Comparison of ENCODE assay signal across 10 mouse cellular contexts in genomic region chr17:79981758-79982481, GRCm38 (mm10).
DNase-seq lines count a peak whose midpoint lies in the region; ATAC-seq and TF ChIP-seq lines count a peak whose summit lies in the region.
"Had no signal": no experiment of that assay in that cellular context is flagged by ENCODE, and none has a peak within 500 bp of the region (broad histone marks: within the 10 kb centered on the region; RNA-seq: fewer than 3 reads in every experiment).

No protein-coding gene starts in this region.

- no peak overlapping the region for H3K9ac ChIP-seq in lung, embryonic 16.5 days (ENCODE audit: low read length)
- H3K9ac ChIP-seq in embryonic facial prominence, embryonic 13.5 days = peak overlapping the region; percentile 27; the same call in 1 of the 2 replicates
- H3K9ac ChIP-seq in liver, embryonic 14.5 days (replicated peaks) = no peak overlapping the region

- 37% methylated on average over 12 of the region's 12 CpGs for WGBS in lung, embryonic 16.5 days
- WGBS in embryonic facial prominence, embryonic 13.5 days = 58% methylated on average over 12 of the region's 12 CpGs
- WGBS in liver, embryonic 14.5 days (ENCODE audit: insufficient replicate concordance) = 41% methylated on average over 12 of the region's 12 CpGs

- ATAC-seq in lung, embryonic 16.5 days (ENCODE audit: low read depth) = peak; percentile 39
- peak; percentile 23; the same call in 1 of the 2 replicates for ATAC-seq in embryonic facial prominence, embryonic 13.5 days (ENCODE audit: insufficient number of reproducible peaks, insufficient read depth, low FRiP score, low TSS enrichment, low read depth)
- peak; percentile 33; the same call in 1 of the 2 replicates for ATAC-seq in liver, embryonic 14.5 days (ENCODE audit: insufficient read depth)

- H3K27ac ChIP-seq in lung, embryonic 16.5 days (ENCODE audit: low read length) = no peak overlapping the region
- H3K27ac ChIP-seq in embryonic facial prominence, embryonic 13.5 days = no peak overlapping the region
- H3K27ac ChIP-seq in liver, embryonic 14.5 days = no peak overlapping the region
- H3K27ac ChIP-seq: left cerebral cortex, adult 2 months had no signal

- H3K9me3 ChIP-seq in lung, embryonic 16.5 days (ENCODE audit: control insufficient read depth, low read length) = no peaks in the 10 kb centered on the region
- no peaks in the 10 kb centered on the region for H3K9me3 ChIP-seq in embryonic facial prominence, embryonic 13.5 days
- H3K9me3 ChIP-seq in liver, embryonic 14.5 days (ENCODE audit: control insufficient read depth, low read length) = no peaks in the 10 kb centered on the region

- H3K27me3 ChIP-seq in lung, embryonic 16.5 days (ENCODE audit: control insufficient read depth, insufficient read depth, low read depth, low read length) = no peaks in the 10 kb centered on the region
- H3K27me3 ChIP-seq in embryonic facial prominence, embryonic 13.5 days = no peaks in the 10 kb centered on the region
- no peaks in the 10 kb centered on the region for H3K27me3 ChIP-seq in liver, embryonic 14.5 days (ENCODE audit: control insufficient read depth, insufficient read depth, low read length)

- peaks cover 7% of the 10 kb centered on the region for H3K4me1 ChIP-seq in lung, embryonic 16.5 days (replicated peaks; ENCODE audit: control insufficient read depth, insufficient read depth, low read length)
- peaks cover 29% of the 10 kb centered on the region for H3K4me1 ChIP-seq in embryonic facial prominence, embryonic 13.5 days
- H3K4me1 ChIP-seq in liver, embryonic 14.5 days (replicated peaks; ENCODE audit: control insufficient read depth in 2 of 2, insufficient read depth in 2 of 2, low read length in 1 of 2) = peaks cover 0 to 15% of the 10 kb centered on the region in 2 experiments; a peak in 2 of 4 replicates

- TF ChIP-seq EP300 in liver, embryonic 14.5 days (IDR thresholded peaks at IDR 0.05; ENCODE audit: low read depth) = no peak

- DNase-seq in lung, postnatal 14 days = no peak
- DNase-seq in liver, embryonic 14.5 days (ENCODE audit: low read depth in 3 of 3, low spot score in 3 of 3) = no peak
- peak; percentile 53 for DNase-seq in testis, postnatal 14 days (ENCODE audit: low spot score)
- DNase-seq in cerebellum, adult 11 months = no peak
- no peak for DNase-seq in frontal cortex, adult 2 months (ENCODE audit: extremely low spot score in 1 of 2, low spot score in 1 of 2)
- DNase-seq: heart, postnatal 14 days; right cerebral cortex, adult 18-20 months had no signal

- no peak overlapping the region for H3K4me3 ChIP-seq in lung, embryonic 16.5 days (ENCODE audit: low read length)
- H3K4me3 ChIP-seq in embryonic facial prominence, embryonic 13.5 days = no peak overlapping the region
- no peak overlapping the region for H3K4me3 ChIP-seq in liver, embryonic 14.5 days (ENCODE audit: insufficient read depth in 1 of 2, low read depth in 2 of 2, low read length in 2 of 2)
- H3K4me3 ChIP-seq: left cerebral cortex, adult 2 months had no signal

- no peak overlapping the region for H3K4me2 ChIP-seq in lung, embryonic 16.5 days (ENCODE audit: low read depth, low read length)
- H3K4me2 ChIP-seq in embryonic facial prominence, embryonic 13.5 days = peak overlapping the region; percentile 28
- no peak overlapping the region for H3K4me2 ChIP-seq in liver, embryonic 14.5 days (ENCODE audit: low read depth)

- TF ChIP-seq CTCF in liver, embryonic 14.5 days (IDR thresholded peaks at IDR 0.05; ENCODE audit: low read depth) = no peak

- H3K36me3 ChIP-seq in lung, embryonic 16.5 days (ENCODE audit: control insufficient read depth, insufficient read depth, low read length) = no peaks in the 10 kb centered on the region
- H3K36me3 ChIP-seq in embryonic facial prominence, embryonic 13.5 days = no peaks in the 10 kb centered on the region
- H3K36me3 ChIP-seq in liver, embryonic 14.5 days (replicated peaks; ENCODE audit: control insufficient read depth, insufficient read depth, low read depth) = no peaks in the 10 kb centered on the region
